Mouse (Mus musculus): ENCODE results near the gene Olfr262. TPM values are rescaled to one million over a fixed set of nuclear protein-coding genes. Genes with fewer than 3 reads are reported as not detected.
"Not testable (repeated sequence)": the region's sequence is repeated elsewhere in the genome, so short reads cannot be mapped to it uniquely, and the experiment has no call there.

Olfr262 gene
- total RNA-seq (2021) = not detected

GRCm38 (mm10) chr19:12241559-12241958, at the start of gene Olfr262:
Gene Olfr262 (minus strand): TSS chr19:12241659.
- intact Hi-C loops (cut with DNase I) = no loop called here
- no peak for DNase-seq

GRCm38 (mm10) chr19:12279554-12279953, 38.1 kb upstream of the Olfr262 start, which contains the start of gene Olfr1434:
Gene Olfr1434 (plus strand): TSS chr19:12279854.
- intact Hi-C loops (cut with DNase I) = no loop called here

GRCm38 (mm10) chr19:12260732-12261131, 19.3 kb upstream of the Olfr262 start, which contains the start of gene Olfr235:
Gene Olfr235 (plus strand): TSS chr19:12261032.
- no peak for DNase-seq
- intact Hi-C loops (cut with DNase I) = no loop called here

More at GRCm38 (mm10) chr19:12279554-12279953, 38.1 kb upstream of the Olfr262 start, which contains the start of gene Olfr1434:
- DNase-seq = no peak

- intact Hi-C loops (cut with DNase I) = loop anchor here (10.0 kb wide), 1 partner anchor 58 kb away; the partner anchor contains the start of gene Olfr1555-ps1
- not testable (repeated sequence) for DNase-seq
These were observed 9.0 kb downstream of the Olfr262 start, which contains the start of gene Olfr1432 for GRCm38 (mm10) chr19:12232496-12232895. Gene Olfr1432 (minus strand): TSS chr19:12232596.

GRCm38 (mm10) chr19:12200334-12200733, 41.1 kb downstream of the Olfr262 start, which contains the start of gene Olfr1431:
Gene Olfr1431 (plus strand): TSS chr19:12200634.
- intact Hi-C loops (cut with DNase I) = no loop called here
- DNase-seq = no peak

GRCm38 (mm10) chr19:12199076-12199475, 42.4 kb downstream of the Olfr262 start:
- intact Hi-C loops (cut with DNase I); DNase-seq: not testable (repeated sequence)

Other genes with a start within 250 kb of the Olfr262 start
- not detected for gene Olfr1423, start 200.3 kb downstream of the Olfr262 start, total RNA-seq (2021)
- gene Olfr1424, start 179.0 kb downstream of the Olfr262 start, total RNA-seq (2021) = not detected
- gene Olfr1425, start 163.9 kb downstream of the Olfr262 start, total RNA-seq (2021) = not detected
- not detected for gene Olfr1426, start 149.6 kb downstream of the Olfr262 start, total RNA-seq (2021)
- gene Olfr1427, start 138.3 kb downstream of the Olfr262 start, total RNA-seq (2021) = not detected
- not detected for gene Olfr1428, start 125.8 kb downstream of the Olfr262 start, total RNA-seq (2021)
- not detected for gene Olfr76, start 118.5 kb downstream of the Olfr262 start, total RNA-seq (2021)
- not detected for gene Olfr1555-ps1, start 71.5 kb downstream of the Olfr262 start, total RNA-seq (2021)
- not detected for gene Olfr1431, start 41.0 kb downstream of the Olfr262 start, total RNA-seq (2021)
- not detected for gene Olfr1432, start 9.1 kb downstream of the Olfr262 start, total RNA-seq (2021)
- not detected for gene Olfr235, start 19.4 kb upstream of the Olfr262 start, total RNA-seq (2021)
- not detected for gene Olfr1434, start 38.2 kb upstream of the Olfr262 start, total RNA-seq (2021)
- gene Olfr1436, start 57.5 kb upstream of the Olfr262 start, total RNA-seq (2021) = not detected
- gene Olfr1437, start 83.4 kb upstream of the Olfr262 start, total RNA-seq (2021) = not detected
- not detected for gene Olfr1438-ps1, start 94.3 kb upstream of the Olfr262 start, total RNA-seq (2021)
- gene Olfr1440, start 145.6 kb upstream of the Olfr262 start, total RNA-seq (2021) = not detected
- not detected for gene Olfr1441, start 175.8 kb upstream of the Olfr262 start, total RNA-seq (2021)
- not detected for gene Pfpl, start 186.2 kb upstream of the Olfr262 start, total RNA-seq (2021)
- 1 to 10 TPM; 4.8 to 5.3 TPM for gene Mpeg1, start 219.1 kb upstream of the Olfr262 start, total RNA-seq (2021)

Measured in heart, postnatal 10 days (tissue).